Mouse (Mus musculus): ENCODE data around the gene E030018B13Rik.

- TF ChIP-seq CTCF (IDR thresholded peaks at IDR 0.05; ENCODE audit: low read depth, low read length) (no peak), POLR2A (IDR thresholded peaks at IDR 0.05; ENCODE audit: insufficient read depth, low read length) (no peak), EP300 (IDR thresholded peaks at IDR 0.05; ENCODE audit: insufficient read depth, low read depth, low read length) (no peak)
Observed at GRCm38 (mm10) chr7:63907778-63908495, 8.7 kb upstream of the E030018B13Rik start.

Measured in ES-Bruce4 (cell line).